Mouse (Mus musculus) embryonic fibroblast, embryonic 13.5 days (primary cell): ENCODE results near the gene Ugt1a10.
"Not testable (repeated sequence)": the region's sequence is repeated elsewhere in the genome, so short reads cannot be mapped to it uniquely, and the experiment has no call there.

Experiments
- CTCF ChIP-seq: IDR thresholded peaks from 2 replicates; pipeline ENCODE4 v1.5.1; 2011; ENCODE audit warnings: mild to moderate bottlenecking, control low read depth, low read length, moderate library complexity, borderline replicate concordance; ENCODE audit not compliant: insufficient read depth
- POLR2A ChIP-seq: IDR thresholded peaks from 2 replicates; pipeline ENCODE4 v1.6.1; 2011; ENCODE audit warnings: low read depth, mild to moderate bottlenecking, control low read depth, low read length, moderate library complexity

DNA sequence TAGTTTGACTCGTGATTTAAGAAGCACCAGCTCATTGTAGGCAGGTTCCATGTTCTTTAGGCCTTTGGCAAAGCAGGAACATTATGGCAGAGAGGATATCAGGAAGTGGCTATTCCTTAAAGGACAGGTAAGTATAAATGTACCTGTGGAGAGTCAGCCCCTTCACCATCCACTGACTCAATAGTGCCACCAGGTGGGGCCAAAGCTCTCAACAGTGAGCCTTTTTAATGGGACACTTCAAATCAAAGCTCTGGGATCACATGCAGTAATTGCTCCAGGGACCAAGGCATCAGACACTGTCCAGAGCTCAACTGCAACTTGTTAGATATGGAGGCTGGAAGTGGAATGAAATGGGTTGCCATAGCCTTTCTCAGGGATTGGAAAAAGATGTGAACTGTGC is 66.3 kb downstream of the Ugt1a10 start:
- TF ChIP-seq CTCF, POLR2A: not testable (repeated sequence)
